Mouse (Mus musculus) heart, embryonic 10.5 days (tissue): ENCODE measurements around the gene Efcc1. TPM values are rescaled to one million over a fixed set of nuclear protein-coding genes. Genes with fewer than 3 reads are reported as not detected.

ENCODE experiments used
- DNase-seq: peaks from one replicate; pipeline ENCODE4 v3.0.0-alpha.2; 2017; ENCODE audit warnings: low spot score
- H3K27ac ChIP-seq: fragments of 300-500 bp; sonication (generic); 2 replicates; pipeline ENCODE4 v1.5.1; 2016; ENCODE audit warnings: mild to moderate bottlenecking
- H3K27me3 ChIP-seq: fragments of 300-500 bp; sonication (generic); 2 replicates; pipeline ENCODE4 v1.6.1; 2016; ENCODE audit warnings: mild to moderate bottlenecking; ENCODE audit not compliant: poor library complexity, insufficient read depth, severe bottlenecking
- H3K36me3 ChIP-seq: fragments of 300-500 bp; sonication (generic); 2 replicates; pipeline ENCODE4 v1.6.1; 2016; ENCODE audit warnings: mild to moderate bottlenecking, moderate library complexity
- H3K4me1 ChIP-seq: fragments of 300-500 bp; sonication (generic); 2 replicates; pipeline ENCODE4 v1.6.1; 2016; ENCODE audit warnings: mild to moderate bottlenecking
- H3K4me3 ChIP-seq: fragments of 300-500 bp; sonication (generic); 2 replicates; pipeline ENCODE4 v1.5.1; 2016; ENCODE audit warnings: mild to moderate bottlenecking, moderate library complexity
- H3K9me3 ChIP-seq: fragments of 300-500 bp; sonication (generic); 2 replicates; pipeline ENCODE4 v1.6.1; 2016; ENCODE audit warnings: mild to moderate bottlenecking, moderate library complexity
- WGBS: fragments of 180-500 bp; shearing (Covaris S2); methylation state at CpG from one replicate; pipeline ENCODE4 v1.1.7; 2016; 5-methylcytosine and 5-hydroxymethylcytosine counted together
- polyA plus RNA-seq: library from polyadenylated mRNA; unstranded; fragments of >200 nt; fragmentation: Nextera tagmentation; extraction: Ambion mirVana; gene quantifications from 2 replicates; pipeline ENCODE4 v1.2.1, GENCODE M21; 2016

Efcc1 gene
- polyA plus RNA-seq, 1 experiment from 2014 or later, result 0.21 TPM

DNA sequence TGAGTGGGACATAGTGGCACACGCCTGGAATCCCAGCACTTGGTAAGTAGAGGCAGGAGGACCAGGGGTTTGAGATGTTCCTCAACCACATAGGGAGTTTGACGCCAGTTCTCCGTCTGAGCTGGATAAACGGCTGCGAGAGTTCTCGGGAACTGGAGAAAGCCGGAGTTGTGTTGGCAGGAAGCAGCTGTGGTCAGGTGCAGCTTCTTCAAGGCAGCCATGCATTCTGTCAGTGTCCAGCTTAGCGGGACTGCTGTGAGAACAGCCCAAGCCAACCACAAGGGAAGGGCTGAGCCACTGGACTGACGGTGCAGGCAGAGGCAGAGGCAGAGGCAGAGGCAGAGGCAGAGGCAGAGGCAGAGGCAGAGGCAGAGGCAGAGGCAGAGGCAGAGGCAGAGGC, 44.2 kb downstream of the Efcc1 start:
- Histone ChIP-seq H3K36me3 (no peaks in the 10 kb centered on the region), H3K27ac (no peak overlapping the region), H3K4me3 (no peak overlapping the region), H3K9me3 (no peaks in the 10 kb centered on the region), H3K4me1 (peaks cover 12% of the 10 kb centered on the region), H3K27me3 (no peaks in the 10 kb centered on the region)
- DNase-seq, result peak; percentile 71
- 78% methylated on average over 9 of the region's 9 CpGs for WGBS

DNA sequence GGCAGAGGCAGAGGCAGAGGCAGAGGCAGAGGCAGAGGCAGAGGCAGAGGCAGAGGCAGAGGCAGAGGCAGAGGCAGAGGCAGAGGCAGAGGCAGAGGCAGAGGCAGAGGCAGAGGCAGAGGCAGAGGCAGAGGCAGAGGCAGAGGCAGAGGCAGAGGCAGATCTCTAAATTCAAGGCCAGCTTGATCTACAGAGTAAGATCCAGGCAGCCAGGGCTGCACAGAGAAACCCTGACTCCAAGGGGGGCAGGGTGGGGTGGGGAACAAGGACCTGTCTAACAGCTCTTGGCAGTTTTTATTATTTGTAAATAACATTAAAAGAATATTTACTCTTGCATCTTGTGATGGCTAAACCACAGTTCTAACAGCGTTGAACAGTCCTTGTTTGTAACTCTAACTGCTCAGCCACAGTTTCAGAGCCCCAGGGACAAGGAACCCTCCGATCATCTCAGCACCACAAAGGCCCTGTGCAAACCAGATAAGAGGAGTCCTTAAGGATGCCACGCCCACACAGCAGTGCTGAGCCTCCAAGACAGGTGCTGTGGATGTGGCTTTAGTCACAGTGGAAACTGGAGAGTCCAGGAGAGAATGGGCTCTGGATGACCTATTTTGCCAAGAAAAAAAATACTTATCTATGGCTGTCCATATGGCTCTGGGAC, 45.0 kb downstream of the Efcc1 start:
- WGBS, result 62% methylated on average over 3 of the region's 3 CpGs
- no peaks in the 10 kb centered on the region for H3K36me3 ChIP-seq
- no peak overlapping the region for H3K27ac ChIP-seq
- H3K4me1 ChIP-seq, result peaks cover 12% of the 10 kb centered on the region
- no peak overlapping the region for H3K4me3 ChIP-seq
- no peaks in the 10 kb centered on the region for H3K9me3 ChIP-seq
- peak; percentile 90 for DNase-seq
- no peaks in the 10 kb centered on the region for H3K27me3 ChIP-seq

DNA sequence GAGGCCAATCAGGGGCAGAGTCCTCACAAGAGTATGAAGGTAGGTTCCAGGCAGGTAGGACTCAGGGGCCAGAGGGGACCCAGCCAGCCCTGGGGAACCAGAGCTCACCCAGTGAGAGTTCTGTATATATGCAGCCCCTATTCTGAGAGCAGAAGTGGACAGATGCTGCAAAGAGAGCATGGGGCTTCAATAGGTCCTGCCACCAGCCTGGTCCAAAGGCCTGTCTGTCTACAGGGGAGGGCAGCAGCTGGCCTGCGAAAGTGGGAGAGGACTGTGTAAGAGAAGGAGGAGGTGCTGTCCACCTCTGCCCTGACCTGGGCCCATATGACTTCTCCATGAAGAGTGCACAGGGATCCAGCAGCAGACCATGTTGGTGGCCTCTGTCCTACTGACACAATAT, 46.0 kb downstream of the Efcc1 start:
- H3K27ac ChIP-seq, result no peak overlapping the region
- H3K4me1 ChIP-seq, result peaks cover 12% of the 10 kb centered on the region
- 88% methylated on average over 1 of the region's 1 CpGs for WGBS
- H3K36me3 ChIP-seq, result no peaks in the 10 kb centered on the region
- H3K9me3 ChIP-seq, result no peaks in the 10 kb centered on the region
- no peaks in the 10 kb centered on the region for H3K27me3 ChIP-seq
- H3K4me3 ChIP-seq, result no peak overlapping the region
- DNase-seq, result peak; percentile 76

DNA sequence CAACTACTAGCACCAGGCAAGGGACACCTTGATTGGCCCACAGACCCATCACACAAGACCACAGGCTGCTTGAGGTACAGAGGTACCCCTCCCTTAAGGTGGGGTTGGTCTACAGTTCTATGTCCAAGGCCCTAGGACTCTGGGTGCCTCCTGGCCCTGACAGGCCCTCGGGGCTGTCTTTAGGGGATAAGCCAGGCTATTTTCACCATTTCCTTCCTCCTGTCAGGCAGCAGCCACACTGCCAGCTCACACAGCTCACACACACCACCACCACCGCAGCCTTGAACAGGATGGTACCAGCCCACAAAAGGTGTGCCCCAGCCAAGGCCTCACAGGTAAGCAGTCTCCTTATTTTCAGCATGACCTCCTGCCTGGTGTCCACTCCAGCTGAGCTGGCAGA, 47.2 kb downstream of the Efcc1 start, which contains the start of gene Gp9:
Gp9 (plus strand) TSS at position 231 of the 400 bp plus-strand sequence.
- 57% methylated on average over 2 of the region's 2 CpGs for WGBS
- peaks cover 12% of the 10 kb centered on the region for H3K4me1 ChIP-seq
- H3K36me3 ChIP-seq, result no peaks in the 10 kb centered on the region
- H3K9me3 ChIP-seq, result no peaks in the 10 kb centered on the region
- no peak for DNase-seq
- peak within 1 kb of the TSS; percentile 65; the same call in 1 of the 2 replicates for H3K27ac ChIP-seq
- H3K4me3 ChIP-seq, result no peak within 1 kb of the TSS
- no peaks in the 10 kb centered on the region for H3K27me3 ChIP-seq

- no peak overlapping the region for H3K4me3 ChIP-seq
Measured at GRCm38 (mm10) chr6:87778294-87779173, 47.9 kb downstream of the Efcc1 start.

GRCm38 (mm10) chr6:87779174-87780165, 48.8 kb downstream of the Efcc1 start:
- Histone ChIP-seq H3K4me1 (peaks cover 12% of the 10 kb centered on the region), H3K27me3 (no peaks in the 10 kb centered on the region), H3K9me3 (no peaks in the 10 kb centered on the region), H3K4me3 (no peak overlapping the region), H3K36me3 (no peaks in the 10 kb centered on the region), H3K27ac (0 out of 2 replicates have a peak overlapping the region, but pooled peaks have one; percentile 65)
- peak; percentile 69 for DNase-seq
- WGBS, result 83% methylated on average over 11 of the region's 11 CpGs

More at GRCm38 (mm10) chr6:87778294-87779173, 47.9 kb downstream of the Efcc1 start:
- DNase-seq, result peak; percentile 72
- H3K27ac ChIP-seq, result peak overlapping the region; percentile 65; the same call in 1 of the 2 replicates
- no peaks in the 10 kb centered on the region for H3K9me3 ChIP-seq
- no peaks in the 10 kb centered on the region for H3K27me3 ChIP-seq
- no peaks in the 10 kb centered on the region for H3K36me3 ChIP-seq
- WGBS, result 67% methylated on average over 11 of the region's 11 CpGs
- H3K4me1 ChIP-seq, result peaks cover 12% of the 10 kb centered on the region

DNA sequence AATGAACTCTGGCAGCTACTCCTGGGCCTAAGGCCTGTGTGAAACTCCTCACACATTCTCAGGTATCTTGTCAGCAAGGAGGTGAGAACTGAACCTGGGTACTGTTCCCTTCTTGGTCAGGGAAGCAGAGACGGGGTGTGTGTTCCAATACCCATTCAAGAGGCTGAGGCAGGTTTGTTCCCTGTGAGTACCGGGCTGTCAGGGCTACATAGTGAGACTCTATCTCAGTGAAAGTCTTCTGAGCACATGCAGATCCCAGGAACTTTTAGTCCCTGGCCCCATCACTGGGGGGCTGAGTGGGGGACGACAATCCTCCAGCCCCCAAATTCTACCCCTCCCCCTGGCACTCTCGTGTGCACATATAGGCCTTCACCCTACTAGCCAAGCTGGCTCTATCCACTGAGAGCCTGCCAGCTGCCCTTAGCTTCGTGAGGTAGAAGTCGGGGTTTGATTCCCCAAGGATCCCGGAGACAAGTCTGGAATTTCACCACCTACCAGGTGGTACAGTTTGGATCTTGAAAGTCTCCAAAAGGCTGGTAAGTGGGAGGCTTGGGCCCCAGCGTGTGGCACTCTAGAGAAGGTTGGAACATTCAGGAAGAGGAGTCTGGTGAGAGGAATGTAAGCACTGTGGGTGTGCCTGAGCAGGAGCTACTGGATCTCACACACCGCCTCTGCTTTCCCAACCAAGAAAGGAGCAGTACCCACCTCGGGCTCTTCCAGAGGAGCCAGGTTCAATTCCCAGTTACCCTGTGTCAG, 50.1 kb downstream of the Efcc1 start:
- DNase-seq, result peak; percentile 70
- Histone ChIP-seq H3K27me3 (no peaks in the 10 kb centered on the region), H3K4me1 (peaks cover 12% of the 10 kb centered on the region), H3K27ac (no peak overlapping the region), H3K36me3 (no peaks in the 10 kb centered on the region), H3K9me3 (no peaks in the 10 kb centered on the region), H3K4me3 (no peak overlapping the region)
- 76% methylated on average over 10 of the region's 10 CpGs for WGBS

DNA sequence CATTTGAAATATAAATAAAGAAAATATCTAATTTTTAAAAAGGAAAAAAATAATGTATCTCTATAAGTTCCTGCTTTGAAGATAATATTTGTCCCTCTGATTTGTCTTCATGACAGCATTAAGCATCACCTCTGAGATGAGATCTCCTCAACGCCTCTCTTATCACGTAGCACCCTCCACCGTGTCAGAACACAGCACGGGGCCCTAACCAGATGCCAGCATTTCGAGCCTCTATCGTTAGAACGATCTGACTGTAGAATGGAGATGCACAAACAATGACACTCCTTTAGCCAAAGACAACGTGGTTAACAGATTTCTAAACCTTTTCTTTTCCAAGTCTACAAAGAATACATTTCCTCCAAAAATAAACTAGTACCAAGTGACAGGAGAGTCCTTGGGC, 53.4 kb downstream of the Efcc1 start:
- H3K27ac ChIP-seq, result no peak overlapping the region
- WGBS, result 51% methylated on average over 8 of the region's 8 CpGs
- H3K36me3 ChIP-seq, result no peaks in the 10 kb centered on the region
- no peaks in the 10 kb centered on the region for H3K9me3 ChIP-seq
- DNase-seq, result peak; percentile 25
- no peaks in the 10 kb centered on the region for H3K27me3 ChIP-seq
- peaks cover 2% of the 10 kb centered on the region for H3K4me1 ChIP-seq
- H3K4me3 ChIP-seq, result no peak overlapping the region

DNA sequence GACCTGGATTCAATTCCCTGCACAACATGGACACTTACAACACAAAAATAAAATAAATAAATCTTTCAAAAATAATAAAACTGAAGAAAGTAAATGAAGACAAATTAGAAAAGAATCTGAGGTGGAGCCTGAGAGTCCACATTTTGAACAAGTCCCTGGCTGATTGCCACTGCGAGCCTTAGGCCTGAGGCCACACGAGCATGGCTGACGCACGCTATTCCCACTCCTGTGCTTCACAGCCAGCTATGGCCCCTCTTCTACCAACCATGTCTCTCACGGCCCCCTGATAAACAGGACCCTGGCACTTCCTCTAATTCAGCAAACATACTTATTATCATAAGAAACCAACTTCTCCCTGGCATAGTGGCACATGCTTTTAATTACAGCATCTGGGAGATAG, 56.0 kb downstream of the Efcc1 start:
- WGBS, result 84% methylated on average over 5 of the region's 5 CpGs
- Histone ChIP-seq H3K9me3 (no peaks in the 10 kb centered on the region), H3K36me3 (no peaks in the 10 kb centered on the region), H3K27ac (no peak overlapping the region), H3K27me3 (no peaks in the 10 kb centered on the region), H3K4me1 (peaks cover 25% of the 10 kb centered on the region), H3K4me3 (no peak overlapping the region)
- DNase-seq, result peak; percentile 70

DNA sequence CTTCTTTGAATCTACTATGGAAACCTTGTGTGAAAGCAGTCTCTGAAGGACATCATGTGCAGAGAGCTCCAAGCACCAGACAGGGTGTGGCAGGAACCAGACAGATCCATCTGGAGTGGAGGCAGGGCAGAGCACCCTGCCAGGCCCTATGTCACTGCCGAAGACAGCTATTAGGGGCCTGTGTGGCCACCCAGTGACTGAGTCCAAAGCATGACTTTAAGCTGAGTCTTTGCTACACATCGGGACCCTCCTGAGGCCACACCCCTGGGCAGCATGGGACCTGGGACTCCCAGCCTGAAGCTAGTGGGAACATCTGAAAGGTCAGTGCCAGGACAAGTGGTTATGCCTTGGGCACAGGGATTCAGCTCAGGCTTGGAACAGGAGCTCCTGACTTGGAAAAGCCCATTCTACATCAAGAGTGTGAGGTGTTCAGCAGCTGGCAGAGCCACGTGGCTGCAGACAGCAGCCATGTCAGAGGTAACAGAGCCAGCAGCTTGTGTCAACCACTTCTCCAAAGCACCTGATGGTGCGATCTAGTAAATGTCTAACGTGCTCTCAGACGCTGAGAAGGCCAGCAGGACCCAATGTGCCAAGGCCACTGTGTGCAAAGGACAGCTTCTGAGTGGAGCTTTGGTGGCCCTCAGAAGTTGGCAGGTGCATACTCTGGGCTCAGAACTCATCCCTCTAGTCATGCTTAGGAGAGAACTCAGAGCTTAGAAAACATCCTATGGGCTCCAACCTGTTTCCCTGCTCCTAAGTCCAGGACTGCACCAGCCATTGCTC, 56.6 kb downstream of the Efcc1 start:
- H3K4me1 ChIP-seq, result peaks cover 25% of the 10 kb centered on the region

GRCm38 (mm10) chr6:87788266-87788895, 57.7 kb downstream of the Efcc1 start:
- 89% methylated on average over 9 of the region's 9 CpGs for WGBS
- H3K9me3 ChIP-seq, result no peaks in the 10 kb centered on the region
- no peak overlapping the region for H3K27ac ChIP-seq
- DNase-seq, result peak; percentile 58
- peaks cover 9% of the 10 kb centered on the region; the same call in 1 of the 2 replicates for H3K36me3 ChIP-seq
- no peaks in the 10 kb centered on the region for H3K27me3 ChIP-seq
- peaks cover 25% of the 10 kb centered on the region for H3K4me1 ChIP-seq
- H3K4me3 ChIP-seq, result no peak overlapping the region

More for the DNA sequence above, 56.6 kb downstream of the Efcc1 start:
- 73% methylated on average over 6 of the region's 6 CpGs for WGBS
- no peaks in the 10 kb centered on the region for H3K27me3 ChIP-seq
- no peaks in the 10 kb centered on the region for H3K9me3 ChIP-seq
- H3K27ac ChIP-seq, result no peak overlapping the region
- no peak overlapping the region for H3K4me3 ChIP-seq
- peaks cover 5% of the 10 kb centered on the region; the same call in 1 of the 2 replicates for H3K36me3 ChIP-seq
- DNase-seq, result peak; percentile 73
